Mouse (Mus musculus): ENCODE results near the gene Mfn1. TPM values are rescaled to one million over a fixed set of nuclear protein-coding genes. Genes with fewer than 3 reads are reported as not detected.

Mfn1 gene
- polyA plus RNA-seq, 1 experiment, result 23.4 TPM

DNA sequence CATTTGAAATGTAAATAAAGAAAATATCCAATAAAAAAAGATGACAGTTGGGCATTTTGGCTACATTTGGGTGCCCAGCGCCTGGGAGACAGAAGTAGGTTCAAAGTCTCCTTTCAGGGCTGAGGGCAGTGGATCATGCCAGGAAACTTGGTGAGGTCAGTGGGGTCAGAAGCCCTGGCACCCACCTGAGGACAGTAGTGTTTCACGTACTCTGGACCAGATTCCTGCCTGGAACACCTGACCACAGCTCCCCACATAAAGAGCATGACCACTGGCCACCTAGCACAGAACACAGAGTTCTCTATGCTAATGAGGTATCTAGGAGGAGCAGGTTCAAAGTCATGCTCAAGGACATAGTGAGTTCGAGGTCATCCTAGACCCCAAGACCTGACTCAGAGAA, 45.9 kb downstream of the Mfn1 start:
- H3K27ac ChIP-seq (ENCODE audit: control insufficient read depth, insufficient read depth, low read depth, low read length, poor library complexity), result no peak overlapping the region
- WGBS, result 90% methylated on average over 3 of the region's 3 CpGs
- H3K4me1 ChIP-seq (ENCODE audit: control insufficient read depth, insufficient read depth, low read length), result no peaks in the 10 kb centered on the region
- TF ChIP-seq CTCF (IDR thresholded peaks at IDR 0.05; ENCODE audit: control insufficient read depth, insufficient read depth, low read length), result no peak
- no peak for TF ChIP-seq POLR2A (IDR thresholded peaks at IDR 0.05; ENCODE audit: borderline replicate concordance, control insufficient read depth, low read depth, low read length)
- no peak overlapping the region for H3K4me3 ChIP-seq (replicated peaks; ENCODE audit: control insufficient read depth, low read depth, low read length)

DNA sequence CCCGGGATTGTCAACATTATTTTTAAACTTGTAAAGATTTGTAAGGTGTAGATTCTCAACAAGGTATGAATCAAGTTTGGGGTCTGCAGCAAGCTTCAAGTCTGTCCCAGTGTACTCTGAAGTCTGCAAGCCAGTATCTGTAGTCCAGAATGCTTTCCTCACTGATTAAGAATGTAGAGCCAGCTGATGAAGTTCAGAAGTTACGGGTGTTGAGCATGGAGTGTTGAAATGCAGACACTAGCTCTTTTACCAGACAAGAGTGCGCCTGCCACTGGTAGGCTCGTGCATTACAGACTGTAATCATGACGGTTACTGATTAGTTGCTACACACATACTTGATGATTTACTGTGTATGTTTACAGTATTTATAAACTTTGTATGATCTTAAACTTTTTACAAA, 49.5 kb downstream of the Mfn1 start:
- no peak for TF ChIP-seq CTCF (IDR thresholded peaks at IDR 0.05; ENCODE audit: control insufficient read depth, insufficient read depth, low read length)
- WGBS, result 84% methylated on average over 5 of the region's 5 CpGs
- Histone ChIP-seq H3K4me1 (ENCODE audit: control insufficient read depth, insufficient read depth, low read length) (no peaks in the 10 kb centered on the region; the same call in 1 of the 2 replicates), H3K27ac (ENCODE audit: control insufficient read depth, insufficient read depth, low read depth, low read length, poor library complexity) (no peak overlapping the region), H3K4me3 (replicated peaks; ENCODE audit: control insufficient read depth, low read depth, low read length) (no peak overlapping the region)

DNA sequence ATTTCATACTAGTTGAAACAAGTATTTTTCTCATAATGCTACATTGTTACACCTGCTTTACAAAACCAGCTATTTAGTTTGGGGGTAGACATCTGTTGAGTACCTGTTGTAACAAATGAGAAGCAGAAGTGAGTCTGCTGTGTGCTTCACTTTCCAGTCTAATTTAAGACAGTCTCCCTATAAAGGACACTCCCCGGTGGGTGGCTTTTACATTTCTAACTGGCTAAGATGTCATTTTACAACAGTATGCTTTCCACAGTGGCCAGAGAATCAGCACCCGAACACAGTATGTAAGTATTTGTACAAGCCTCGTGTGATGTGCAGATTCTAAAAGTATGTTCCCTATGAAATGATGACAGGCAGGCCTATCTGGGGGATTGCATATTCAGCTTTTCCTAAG, 51.5 kb downstream of the Mfn1 start:
- WGBS, result 75% methylated on average over 3 of the region's 3 CpGs
- no peaks in the 10 kb centered on the region; the same call in 1 of the 2 replicates for H3K4me1 ChIP-seq (ENCODE audit: control insufficient read depth, insufficient read depth, low read length)
- TF ChIP-seq CTCF (IDR thresholded peaks at IDR 0.05; ENCODE audit: control insufficient read depth, insufficient read depth, low read length) (no peak), POLR2A (IDR thresholded peaks at IDR 0.05; ENCODE audit: borderline replicate concordance, control insufficient read depth, low read depth, low read length) (no peak)

DNA sequence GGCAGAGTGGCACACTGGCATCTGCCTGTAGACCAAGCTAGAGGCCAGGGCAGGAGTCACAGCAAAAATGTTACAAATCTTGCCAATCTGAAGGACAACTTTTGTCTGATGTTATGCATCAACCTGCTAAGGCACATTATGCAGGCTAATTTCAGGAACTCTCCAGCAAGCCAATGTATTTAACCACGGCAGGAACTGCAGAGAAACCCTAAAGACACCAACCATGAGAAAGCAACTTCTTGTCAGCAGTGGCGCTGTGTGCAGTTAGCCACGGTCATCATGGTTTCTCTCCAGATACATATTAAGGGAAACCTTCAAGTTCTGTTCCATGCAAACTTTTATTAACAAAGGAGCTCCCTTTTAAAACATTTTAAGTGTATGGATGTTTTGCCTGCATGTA, 52.6 kb downstream of the Mfn1 start:
- TF ChIP-seq CTCF (IDR thresholded peaks at IDR 0.05; ENCODE audit: control insufficient read depth, insufficient read depth, low read length) (no peak), POLR2A (IDR thresholded peaks at IDR 0.05; ENCODE audit: borderline replicate concordance, control insufficient read depth, low read depth, low read length) (no peak)

More for the DNA sequence above, 51.5 kb downstream of the Mfn1 start:
- Histone ChIP-seq H3K27ac (ENCODE audit: control insufficient read depth, insufficient read depth, low read depth, low read length, poor library complexity) (no peak overlapping the region), H3K4me3 (replicated peaks; ENCODE audit: control insufficient read depth, low read depth, low read length) (no peak overlapping the region)

DNA sequence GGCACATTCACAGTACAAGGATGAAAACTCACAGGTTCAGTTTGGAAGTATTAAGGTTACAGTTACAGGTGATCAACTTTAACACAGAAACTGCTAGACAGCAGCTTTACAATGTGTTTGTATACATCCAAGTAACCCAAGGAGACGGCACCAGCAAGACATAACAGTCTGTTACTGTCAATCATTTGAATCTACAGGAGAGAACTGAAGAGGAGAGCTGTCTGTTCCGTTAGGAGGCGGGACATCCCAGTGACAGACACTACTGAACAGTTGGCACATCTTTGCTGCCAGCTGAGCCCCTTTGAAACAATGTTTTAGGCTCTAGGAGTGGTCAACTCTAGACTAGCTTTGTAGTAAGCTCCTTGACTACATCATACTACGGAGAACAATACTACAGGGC, 54.2 kb downstream of the Mfn1 start:
- 88% methylated on average over 4 of the region's 4 CpGs for WGBS
- H3K4me1 ChIP-seq (ENCODE audit: control insufficient read depth, insufficient read depth, low read length), result no peaks in the 10 kb centered on the region; the same call in 1 of the 2 replicates
- TF ChIP-seq POLR2A (IDR thresholded peaks at IDR 0.05; ENCODE audit: borderline replicate concordance, control insufficient read depth, low read depth, low read length), result no peak
- no peak for TF ChIP-seq CTCF (IDR thresholded peaks at IDR 0.05; ENCODE audit: control insufficient read depth, insufficient read depth, low read length)
- no peak overlapping the region for H3K4me3 ChIP-seq (replicated peaks; ENCODE audit: control insufficient read depth, low read depth, low read length)
- no peak overlapping the region for H3K27ac ChIP-seq (ENCODE audit: control insufficient read depth, insufficient read depth, low read depth, low read length, poor library complexity)

More for the DNA sequence above, 52.6 kb downstream of the Mfn1 start:
- H3K4me1 ChIP-seq (ENCODE audit: control insufficient read depth, insufficient read depth, low read length), result no peaks in the 10 kb centered on the region; the same call in 1 of the 2 replicates
- 38% methylated on average over 3 of the region's 3 CpGs for WGBS
- no peak overlapping the region for H3K4me3 ChIP-seq (replicated peaks; ENCODE audit: control insufficient read depth, low read depth, low read length)
- no peak overlapping the region for H3K27ac ChIP-seq (ENCODE audit: control insufficient read depth, insufficient read depth, low read depth, low read length, poor library complexity)

DNA sequence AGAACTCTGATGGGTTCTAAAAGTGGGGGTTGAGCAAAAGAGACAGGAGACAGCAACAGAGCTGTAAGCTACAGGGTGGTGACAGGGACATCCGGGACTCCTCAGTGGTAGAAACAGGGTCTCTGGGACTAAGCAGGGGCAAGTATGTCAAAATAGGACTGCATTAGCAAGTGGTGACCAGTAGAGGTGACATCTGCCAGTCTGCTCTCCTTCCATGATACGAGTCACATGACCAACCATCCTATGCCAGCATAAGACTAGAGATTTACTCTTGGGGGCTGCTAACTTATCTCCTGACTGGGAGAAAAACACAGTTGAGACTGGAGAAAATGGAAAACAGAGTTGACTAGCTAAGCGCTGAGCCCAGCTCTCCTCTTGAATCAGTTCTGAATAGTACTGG, 57.0 kb downstream of the Mfn1 start:
- 92% methylated on average over 3 of the region's 3 CpGs for WGBS
- Histone ChIP-seq H3K4me3 (replicated peaks; ENCODE audit: control insufficient read depth, low read depth, low read length) (no peak overlapping the region), H3K27ac (ENCODE audit: control insufficient read depth, insufficient read depth, low read depth, low read length, poor library complexity) (no peak overlapping the region), H3K4me1 (ENCODE audit: control insufficient read depth, insufficient read depth, low read length) (no peaks in the 10 kb centered on the region; the same call in 1 of the 2 replicates)
- TF ChIP-seq POLR2A (IDR thresholded peaks at IDR 0.05; ENCODE audit: borderline replicate concordance, control insufficient read depth, low read depth, low read length), result no peak

DNA sequence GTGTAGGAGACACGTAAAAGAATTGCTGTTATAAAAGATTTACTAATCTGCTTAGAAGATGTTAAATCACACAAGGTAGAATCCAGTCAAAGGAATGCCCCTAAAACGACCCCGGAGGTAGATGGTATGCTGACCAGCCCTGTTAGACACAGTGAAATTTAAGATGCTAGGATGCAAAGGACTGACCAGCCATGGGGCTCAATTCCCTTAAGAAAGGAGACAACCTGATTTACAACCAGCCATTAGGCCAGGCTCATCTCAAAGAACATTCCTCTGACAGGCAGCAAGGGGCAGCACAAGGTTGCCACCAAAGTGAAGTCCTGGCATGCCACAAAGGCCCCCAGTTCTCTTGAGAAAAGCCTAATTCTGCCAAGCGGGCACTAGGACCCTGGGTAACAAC, 65.8 kb downstream of the Mfn1 start:
- WGBS, result 73% methylated on average over 4 of the region's 4 CpGs
- no peak for TF ChIP-seq CTCF (IDR thresholded peaks at IDR 0.05; ENCODE audit: control insufficient read depth, insufficient read depth, low read length)
- no peak for TF ChIP-seq POLR2A (IDR thresholded peaks at IDR 0.05; ENCODE audit: borderline replicate concordance, control insufficient read depth, low read depth, low read length)
- Histone ChIP-seq H3K27ac (ENCODE audit: control insufficient read depth, insufficient read depth, low read depth, low read length, poor library complexity) (no peak overlapping the region), H3K4me3 (replicated peaks; ENCODE audit: control insufficient read depth, low read depth, low read length) (no peak overlapping the region), H3K4me1 (ENCODE audit: control insufficient read depth, insufficient read depth, low read length) (no peaks in the 10 kb centered on the region)

DNA sequence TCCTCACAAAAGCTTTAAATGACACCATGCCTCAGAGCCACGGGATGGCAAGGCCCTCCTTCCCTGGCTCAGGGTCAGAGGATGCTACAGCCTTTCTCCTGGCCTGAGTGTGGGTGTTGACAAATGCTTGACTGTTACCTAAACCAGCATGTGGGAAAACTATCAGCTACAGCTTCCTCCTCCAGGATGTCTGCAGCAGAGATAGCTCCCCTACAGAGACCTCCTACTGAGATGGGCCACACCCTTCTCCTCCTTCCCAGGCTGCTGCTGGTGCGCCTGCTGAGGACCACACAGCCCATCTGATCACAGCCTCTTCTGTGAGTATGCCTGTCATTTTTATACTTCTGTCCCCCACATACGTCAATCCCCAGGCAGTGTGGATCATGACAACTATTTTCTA, 70.1 kb downstream of the Mfn1 start:
- no peaks in the 10 kb centered on the region for H3K4me1 ChIP-seq (ENCODE audit: control insufficient read depth, insufficient read depth, low read length)
- H3K27ac ChIP-seq (ENCODE audit: control insufficient read depth, insufficient read depth, low read depth, low read length, poor library complexity), result no peak overlapping the region
- TF ChIP-seq POLR2A (IDR thresholded peaks at IDR 0.05; ENCODE audit: borderline replicate concordance, control insufficient read depth, low read depth, low read length) (no peak), CTCF (IDR thresholded peaks at IDR 0.05; ENCODE audit: control insufficient read depth, insufficient read depth, low read length) (no peak)
- H3K4me3 ChIP-seq (replicated peaks; ENCODE audit: control insufficient read depth, low read depth, low read length), result no peak overlapping the region
- 55% methylated on average over 3 of the region's 3 CpGs for WGBS

DNA sequence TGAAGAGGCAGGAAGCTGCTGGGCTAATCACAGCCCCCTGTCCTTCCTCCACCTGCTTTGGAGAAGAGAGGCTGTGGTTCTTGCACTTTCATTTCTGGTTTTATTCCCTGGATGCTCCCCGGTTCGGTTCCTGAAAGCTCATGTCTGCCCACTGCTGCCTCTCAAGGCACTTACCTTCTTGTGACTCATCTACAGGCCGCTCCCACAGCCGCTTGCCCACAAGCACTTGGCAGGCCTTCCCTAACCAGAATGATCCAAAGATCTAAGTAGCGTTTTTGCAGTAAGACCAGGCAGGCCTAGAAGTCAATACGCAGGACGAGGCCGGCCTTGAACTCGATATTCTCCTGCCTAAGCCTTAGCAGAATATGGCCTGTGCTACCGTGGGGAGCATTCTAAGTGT, 71.8 kb downstream of the Mfn1 start:
- H3K4me3 ChIP-seq (replicated peaks; ENCODE audit: control insufficient read depth, low read depth, low read length), result no peak overlapping the region
- 62% methylated on average over 10 of the region's 10 CpGs for WGBS
- H3K27ac ChIP-seq (ENCODE audit: control insufficient read depth, insufficient read depth, low read depth, low read length, poor library complexity), result no peak overlapping the region
- TF ChIP-seq POLR2A (IDR thresholded peaks at IDR 0.05; ENCODE audit: borderline replicate concordance, control insufficient read depth, low read depth, low read length) (no peak), CTCF (IDR thresholded peaks at IDR 0.05; ENCODE audit: control insufficient read depth, insufficient read depth, low read length) (no peak)
- no peaks in the 10 kb centered on the region for H3K4me1 ChIP-seq (ENCODE audit: control insufficient read depth, insufficient read depth, low read length)

Data from bone marrow, adult 2 months (tissue).